Mouse (Mus musculus) bone marrow macrophage, adult 2 months (primary cell): Measurements from ENCODE around the gene Carmil1.

Experiments used
- CTCF ChIP-seq: IDR thresholded peaks from 2 replicates; pipeline ENCODE4 v1.5.1; 2012; ENCODE audit warnings: low read depth, mild to moderate bottlenecking, low read length, moderate library complexity
- POLR2A ChIP-seq: IDR thresholded peaks from 2 replicates; pipeline ENCODE4 v1.6.1; 2012; ENCODE audit warnings: mild to moderate bottlenecking, low read depth, low read length, borderline replicate concordance

DNA sequence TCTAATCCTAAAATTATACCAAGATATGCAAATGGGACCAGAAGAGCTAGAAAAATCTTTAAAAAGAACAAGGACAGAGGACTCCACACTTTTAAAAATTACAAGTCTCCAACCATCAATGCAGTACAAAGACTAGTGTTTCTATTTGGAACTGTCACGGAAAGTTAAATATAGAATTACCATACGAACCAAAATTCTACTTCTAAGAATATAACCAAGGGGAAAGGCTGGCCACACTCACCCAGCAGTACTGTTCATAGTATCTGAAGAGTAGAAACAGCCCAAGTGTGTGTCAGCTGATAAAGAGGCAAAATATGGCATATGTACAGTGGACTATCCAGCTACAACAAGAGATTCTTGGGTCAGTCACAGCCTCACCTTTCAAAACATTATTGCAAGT, 315.7 kb downstream of the Carmil1 start:
- TF ChIP-seq CTCF (no peak), POLR2A (no peak)
